Mouse (Mus musculus) stomach, embryonic 16.5 days (tissue): Measurements from ENCODE around the gene Camk2b. TPM values are rescaled to one million over a fixed set of nuclear protein-coding genes. Genes with fewer than 3 reads are reported as not detected.
A peak's percentile ranks its signal among the peaks of the same experiment; 100 is the strongest.

Source experiments
- ATAC-seq: fragments of 200-750 bp; cut with Nextera tagmentation; 2 replicates; pipeline ENCODE4 v1.8.0; 2017; ENCODE audit warnings: moderate number of reproducible peaks, moderate TSS enrichment; ENCODE audit not compliant: insufficient read depth, low FRiP score
- H3K27ac ChIP-seq: fragments of 300-500 bp; sonication (generic); 2 replicates; pipeline ENCODE4 v1.5.1; 2014; ENCODE audit warnings: low read length
- H3K27me3 ChIP-seq: fragments of 300-500 bp; sonication (generic); 2 replicates; pipeline ENCODE4 v1.6.1; 2014; ENCODE audit warnings: low read length, control low read depth, mixed read lengths; ENCODE audit not compliant: control insufficient read depth, insufficient read depth
- H3K36me3 ChIP-seq: fragments of 300-500 bp; sonication (generic); 2 replicates; pipeline ENCODE4 v1.6.1; 2014; ENCODE audit warnings: low read length; ENCODE audit not compliant: control insufficient read depth, insufficient read depth
- H3K4me1 ChIP-seq: fragments of 300-500 bp; sonication (generic); 2 replicates; pipeline ENCODE4 v1.6.1; 2014; ENCODE audit warnings: low read length, control low read depth, mixed read lengths; ENCODE audit not compliant: control insufficient read depth, insufficient read depth
- H3K4me2 ChIP-seq: fragments of 300-500 bp; sonication (generic); 2 replicates; pipeline ENCODE4 v1.6.1; 2014; ENCODE audit warnings: low read depth, low read length, mixed read lengths
- H3K4me3 ChIP-seq: fragments of 300-500 bp; sonication (generic); replicated peaks from 2 replicates; pipeline ENCODE4 v1.5.1; 2014; ENCODE audit warnings: mild to moderate bottlenecking, low read length
- H3K9ac ChIP-seq: fragments of 300-500 bp; sonication (generic); 2 replicates; pipeline ENCODE4 v1.6.1; 2014; ENCODE audit warnings: low read length
- H3K9me3 ChIP-seq: fragments of 300-500 bp; sonication (generic); replicated peaks from 2 replicates; pipeline ENCODE4 v1.6.1; 2016; ENCODE audit warnings: low read length, control low read depth; ENCODE audit not compliant: control insufficient read depth
- WGBS: fragments of 180-500 bp; shearing (Covaris S2); extraction: QIAGEN DNeasy Blood & Tissue Kit; methylation state at CpG from one replicate; pipeline ENCODE4 v1.1.7; 2014; 5-methylcytosine and 5-hydroxymethylcytosine counted together
- polyA plus RNA-seq: library from polyadenylated mRNA; unstranded; fragments of >200 nt; fragmentation: Nextera tagmentation; extraction: Ambion mirVana; gene quantifications from 2 replicates; pipeline ENCODE4 v1.2.1, GENCODE M21; 2015

Camk2b gene
- polyA plus RNA-seq, 1 experiment from 2014 or later = 6.0 TPM

DNA sequence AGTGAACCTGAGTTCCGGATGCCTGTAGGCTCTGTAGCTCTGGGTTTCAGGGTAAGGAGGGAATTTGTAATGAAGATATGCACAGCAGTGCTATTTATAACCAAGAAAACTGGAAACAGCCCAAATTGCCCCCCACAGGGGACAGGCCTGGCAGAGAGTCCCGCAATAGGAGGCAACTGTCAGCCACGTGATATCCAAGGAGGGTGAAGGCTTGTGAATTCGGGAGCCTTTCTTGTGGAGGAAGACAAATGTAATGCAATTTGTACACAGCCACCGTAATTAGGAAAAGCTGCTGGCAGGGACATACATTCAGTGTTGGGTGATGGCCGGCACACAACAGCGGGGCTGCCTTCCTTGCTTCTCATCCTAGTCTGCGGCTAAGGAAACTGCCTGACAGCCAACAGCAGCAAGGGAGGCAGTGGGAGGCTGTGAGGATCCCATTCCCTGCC is 9.5 kb upstream of the Camk2b start:
- Histone ChIP-seq H3K9me3 (no peaks in the 10 kb centered on the region), H3K4me1 (no peaks in the 10 kb centered on the region), H3K9ac (no peak overlapping the region), H3K4me3 (no peak overlapping the region), H3K27ac (no peak overlapping the region), H3K36me3 (no peaks in the 10 kb centered on the region), H3K4me2 (no peak overlapping the region), H3K27me3 (no peaks in the 10 kb centered on the region)
- ATAC-seq = no peak
- WGBS = 67% methylated on average over 8 of the region's 8 CpGs

DNA sequence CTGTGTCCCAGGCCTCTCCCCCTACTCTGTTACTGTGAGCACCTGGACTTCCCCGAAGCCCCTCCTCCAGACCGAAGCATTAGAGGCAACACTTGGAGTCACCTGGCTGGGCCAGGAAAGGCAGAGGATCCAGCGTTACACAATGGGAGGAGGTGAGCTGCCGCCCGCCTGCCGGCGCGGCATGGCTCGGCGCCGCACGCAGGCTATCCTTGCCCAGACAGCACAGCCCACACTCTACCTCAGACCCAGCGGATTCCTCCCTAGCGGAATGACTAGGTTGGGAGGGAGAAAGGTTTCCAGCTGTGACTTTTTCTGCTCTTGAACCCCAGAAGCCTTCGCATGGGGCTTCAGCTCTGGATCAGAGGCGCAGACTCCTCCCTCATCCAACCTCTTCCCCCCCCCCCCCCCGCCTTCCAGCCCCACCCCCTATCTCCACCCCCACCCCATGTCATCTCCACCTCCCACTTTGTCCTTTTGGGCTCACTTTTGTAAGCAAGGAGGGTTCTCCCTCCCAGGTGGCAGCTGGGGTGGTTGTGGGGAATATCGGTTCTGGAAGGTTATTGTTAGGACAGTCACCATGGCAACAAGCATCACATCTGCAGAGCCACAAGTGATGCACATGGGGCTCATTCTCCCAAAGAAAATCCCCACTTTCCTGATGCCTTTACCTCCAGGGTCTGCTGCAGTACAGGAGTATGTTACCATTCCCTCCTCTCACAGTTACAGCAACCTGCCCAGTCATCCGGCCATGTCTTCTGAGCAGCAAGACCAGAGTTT is 2.2 kb upstream of the Camk2b start:
- Histone ChIP-seq H3K36me3 (no peaks in the 10 kb centered on the region), H3K27ac (no peak overlapping the region), H3K27me3 (peaks cover 59% of the 10 kb centered on the region), H3K9ac (peak overlapping the region; percentile 43), H3K4me3 (no peak overlapping the region; the same call in 1 of the 2 replicates), H3K9me3 (no peaks in the 10 kb centered on the region), H3K4me2 (no peak overlapping the region), H3K4me1 (peaks cover 11% of the 10 kb centered on the region; the same call in 1 of the 2 replicates)
- no peak for ATAC-seq
- WGBS = 9% methylated on average over 17 of the region's 19 CpGs

DNA sequence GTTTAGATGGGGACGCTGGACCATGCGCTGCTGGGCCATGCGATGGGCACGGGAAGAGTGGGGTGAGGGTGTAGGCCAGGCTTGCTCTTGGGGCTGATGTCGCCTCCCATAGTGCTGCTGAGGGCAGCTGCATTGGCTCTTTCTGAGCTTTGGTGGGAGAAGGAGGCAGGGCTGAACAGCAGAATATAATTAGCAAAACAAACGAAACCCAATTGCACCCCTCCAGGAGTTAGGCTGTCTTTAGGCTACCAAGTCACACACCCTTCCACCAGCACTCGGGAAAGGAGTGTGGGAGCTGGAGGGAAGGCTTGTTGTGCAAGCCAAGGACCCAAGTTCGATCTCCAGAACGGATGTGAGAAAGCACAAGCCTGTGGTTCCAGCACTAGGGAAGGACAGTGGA is 998 bp upstream of the Camk2b start:
- Histone ChIP-seq H3K4me1 (peaks cover 11% of the 10 kb centered on the region; the same call in 1 of the 2 replicates), H3K4me2 (no peak overlapping the region), H3K36me3 (no peaks in the 10 kb centered on the region), H3K4me3 (no peak overlapping the region), H3K9me3 (no peaks in the 10 kb centered on the region), H3K9ac (no peak overlapping the region), H3K27me3 (peaks cover 68% of the 10 kb centered on the region), H3K27ac (no peak overlapping the region)
- WGBS = 54% methylated on average over 9 of the region's 9 CpGs
- ATAC-seq = no peak

DNA sequence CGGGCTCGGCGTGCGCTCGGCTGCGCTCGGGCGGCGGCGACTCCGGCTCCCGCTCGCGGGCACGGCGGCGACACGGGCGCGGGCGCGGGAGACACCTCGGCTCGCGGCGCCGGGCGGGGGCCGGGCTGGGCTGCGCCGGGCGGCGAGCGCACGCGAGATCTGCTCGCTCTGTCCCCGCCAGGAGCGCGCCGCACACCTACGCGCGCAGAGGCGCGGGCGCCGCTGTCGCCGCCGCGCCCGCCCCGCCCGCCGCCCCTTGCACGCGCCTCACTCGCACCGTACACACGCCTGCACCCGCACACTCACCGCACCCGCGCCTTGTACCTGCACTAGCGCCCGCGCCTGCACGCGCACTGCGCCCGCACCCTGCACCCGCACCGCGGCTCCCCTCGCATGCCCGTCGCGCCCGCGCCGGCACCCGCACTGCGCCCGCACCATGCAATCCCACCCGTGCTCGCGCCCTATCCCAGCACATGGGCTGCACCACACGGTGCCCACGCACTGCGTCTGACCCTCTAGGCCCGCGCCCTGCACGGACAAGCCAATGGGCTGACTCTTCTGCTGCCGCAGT is 526 bp downstream of the Camk2b start:
- under 1% methylated on average over 91 of the region's 95 CpGs for WGBS
- H3K9ac ChIP-seq = peak overlapping the region; percentile 56
- H3K4me2 ChIP-seq = peak overlapping the region; percentile 90
- peaks cover 11% of the 10 kb centered on the region; the same call in 1 of the 2 replicates for H3K4me1 ChIP-seq
- H3K4me3 ChIP-seq = peak overlapping the region; percentile 57
- no peaks in the 10 kb centered on the region for H3K36me3 ChIP-seq
- H3K27me3 ChIP-seq = peaks cover 68% of the 10 kb centered on the region
- ATAC-seq = peak; percentile 68
- H3K9me3 ChIP-seq = no peaks in the 10 kb centered on the region
- no peak overlapping the region for H3K27ac ChIP-seq

DNA sequence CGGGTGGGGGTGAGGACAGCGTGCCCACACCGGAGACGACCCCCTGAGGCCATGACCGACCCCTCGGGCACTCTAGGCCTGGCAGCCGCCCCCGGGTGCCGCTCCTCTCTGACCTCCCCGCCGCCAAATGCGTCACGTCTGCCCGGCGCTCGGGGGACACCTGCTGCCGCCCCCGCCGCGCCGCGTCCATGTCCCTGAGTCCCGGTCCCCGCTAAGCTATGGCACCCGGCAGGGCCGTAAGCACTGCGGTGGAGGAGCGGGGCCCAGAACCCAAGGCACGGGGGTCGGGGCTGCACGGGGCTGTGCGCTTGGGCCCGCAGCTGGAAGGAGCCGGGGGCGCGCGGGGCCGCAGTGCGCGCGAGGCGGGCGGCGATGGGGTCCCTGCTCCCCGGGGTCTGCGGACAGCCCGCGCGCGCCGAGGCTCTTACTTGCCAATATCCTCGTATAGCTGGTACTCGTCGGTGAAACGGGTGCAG is 1.1 kb downstream of the Camk2b start:
- Histone ChIP-seq H3K27ac (no peak overlapping the region), H3K9ac (peak overlapping the region; percentile 56), H3K36me3 (no peaks in the 10 kb centered on the region), H3K4me1 (peaks cover 11% of the 10 kb centered on the region; the same call in 1 of the 2 replicates), H3K4me3 (peak overlapping the region; percentile 57), H3K4me2 (peak overlapping the region; percentile 90), H3K9me3 (no peaks in the 10 kb centered on the region), H3K27me3 (peaks cover 68% of the 10 kb centered on the region)
- under 1% methylated on average over 54 of the region's 55 CpGs for WGBS
- ATAC-seq = peak; percentile 36; the same call in 1 of the 2 replicates

DNA sequence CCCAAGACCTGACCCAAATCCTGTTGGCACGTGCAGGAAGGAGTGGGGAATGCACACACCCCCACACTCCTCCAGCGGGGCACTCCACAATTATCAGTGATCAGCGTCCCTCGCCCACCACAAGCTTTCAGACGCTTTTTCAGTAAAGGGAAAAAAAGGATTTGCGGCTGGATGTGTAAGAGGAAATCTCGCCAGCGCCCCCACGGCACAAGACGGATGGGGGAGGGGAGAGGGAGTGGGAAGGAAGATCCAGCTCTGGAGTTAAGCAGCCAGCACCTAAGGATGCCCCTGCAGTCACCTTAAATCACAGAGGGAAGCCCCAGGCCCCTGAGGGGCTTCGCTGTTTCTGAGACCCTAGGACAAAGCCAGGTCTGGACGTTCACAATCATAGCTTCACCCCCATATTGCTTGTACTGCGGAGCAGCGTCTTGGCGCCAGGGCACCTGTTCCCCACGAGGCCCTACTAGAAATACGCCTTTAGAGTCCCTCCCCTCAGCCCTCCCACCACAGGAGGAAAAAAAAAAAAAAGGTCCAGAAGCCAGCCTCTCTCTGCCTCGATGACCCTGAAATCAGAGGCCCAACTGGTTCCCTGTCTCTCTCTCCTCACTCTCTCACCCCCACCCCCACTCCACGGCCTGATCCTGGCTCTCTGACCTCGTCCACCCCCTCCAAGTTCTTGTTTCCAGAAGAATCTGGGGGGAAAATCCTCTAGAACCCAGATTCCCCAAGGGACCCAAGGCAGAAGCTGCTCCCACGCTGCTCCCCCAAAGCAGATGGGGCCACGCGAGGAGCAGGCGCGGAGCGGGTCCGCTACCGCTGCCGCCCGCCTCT is 1.7 kb downstream of the Camk2b start:
- Histone ChIP-seq H3K9ac (peak overlapping the region; percentile 56; the same call in 1 of the 2 replicates), H3K4me1 (peaks cover 11% of the 10 kb centered on the region; the same call in 1 of the 2 replicates), H3K4me2 (peak overlapping the region; percentile 90), H3K27ac (no peak overlapping the region), H3K4me3 (peak overlapping the region; percentile 57), H3K9me3 (no peaks in the 10 kb centered on the region), H3K36me3 (no peaks in the 10 kb centered on the region), H3K27me3 (peaks cover 68% of the 10 kb centered on the region)
- 3% methylated on average over 30 of the region's 30 CpGs for WGBS
- ATAC-seq = no peak

DNA sequence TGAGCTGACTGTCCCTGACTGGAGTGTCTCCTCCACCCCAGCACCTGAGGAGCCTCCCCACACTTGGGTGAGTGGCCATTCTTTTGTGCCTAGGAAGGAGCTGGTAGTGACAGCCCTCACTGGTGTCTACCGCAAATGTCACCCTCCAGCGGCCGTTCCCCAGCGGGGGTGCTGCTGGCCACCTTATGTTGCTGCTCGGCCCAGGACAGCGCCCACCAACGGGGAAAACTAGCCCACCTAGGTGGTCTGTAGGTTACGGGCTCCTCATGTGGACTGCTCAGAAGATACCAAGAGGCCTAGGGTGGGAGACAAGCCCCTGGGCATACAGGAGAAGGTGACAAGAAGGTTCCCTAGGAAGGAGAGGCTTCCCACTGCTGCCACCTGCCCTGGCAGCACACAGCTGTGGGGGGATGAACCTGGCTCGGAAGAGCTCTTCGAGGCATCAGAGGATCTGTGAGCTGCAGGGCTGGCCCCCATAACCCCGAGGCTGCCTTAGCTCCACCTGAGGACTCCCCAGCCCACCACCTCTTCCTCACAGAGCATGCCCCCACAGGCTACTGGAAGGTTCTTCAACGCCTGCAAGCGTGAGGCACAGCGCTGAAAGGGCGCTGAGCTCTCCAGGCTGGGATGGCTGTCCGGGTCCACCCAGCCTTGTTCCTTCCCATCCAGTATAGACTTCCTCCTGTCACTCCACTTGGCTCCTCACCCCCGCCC is 2.5 kb downstream of the Camk2b start:
- Histone ChIP-seq H3K27me3 (peaks cover 61% of the 10 kb centered on the region), H3K4me3 (no peak overlapping the region), H3K9ac (no peak overlapping the region), H3K36me3 (no peaks in the 10 kb centered on the region), H3K4me2 (no peak overlapping the region), H3K9me3 (no peaks in the 10 kb centered on the region), H3K27ac (no peak overlapping the region), H3K4me1 (peaks cover 11% of the 10 kb centered on the region; the same call in 1 of the 2 replicates)
- no peak for ATAC-seq
- 45% methylated on average over 17 of the region's 17 CpGs for WGBS

DNA sequence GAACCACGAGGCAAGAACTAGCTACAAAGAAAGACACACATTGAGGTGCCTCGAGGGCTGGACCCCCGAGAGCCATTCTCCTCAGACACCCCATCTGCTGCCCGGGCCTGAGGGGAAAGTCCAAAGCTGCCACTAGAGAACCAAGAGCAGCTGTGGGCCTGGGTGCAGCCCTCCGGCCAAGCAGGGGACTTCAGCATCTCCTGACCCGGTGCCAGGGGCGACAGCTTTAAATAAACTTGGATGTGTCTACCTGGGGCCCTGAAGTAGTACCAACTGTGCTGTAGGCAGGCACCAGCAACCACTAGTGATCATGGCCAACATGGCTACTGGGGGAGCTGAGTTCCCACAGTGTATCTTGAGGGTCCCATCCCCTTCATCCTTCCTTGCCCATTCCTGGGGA is 3.1 kb downstream of the Camk2b start:
- WGBS = 83% methylated on average over 7 of the region's 7 CpGs
- H3K36me3 ChIP-seq = no peaks in the 10 kb centered on the region
- H3K4me1 ChIP-seq = peaks cover 9% of the 10 kb centered on the region; the same call in 1 of the 2 replicates
- H3K27me3 ChIP-seq = peaks cover 55% of the 10 kb centered on the region
- no peak overlapping the region for H3K4me2 ChIP-seq
- H3K9me3 ChIP-seq = no peaks in the 10 kb centered on the region
- H3K4me3 ChIP-seq = no peak overlapping the region
- no peak overlapping the region for H3K27ac ChIP-seq
- H3K9ac ChIP-seq = no peak overlapping the region
- ATAC-seq = no peak
